Mouse (Mus musculus): ENCODE measurements around the gene Rab5c.
A peak's percentile ranks its signal among the peaks of the same experiment; 100 is the strongest.

Rab5c gene

DNA sequence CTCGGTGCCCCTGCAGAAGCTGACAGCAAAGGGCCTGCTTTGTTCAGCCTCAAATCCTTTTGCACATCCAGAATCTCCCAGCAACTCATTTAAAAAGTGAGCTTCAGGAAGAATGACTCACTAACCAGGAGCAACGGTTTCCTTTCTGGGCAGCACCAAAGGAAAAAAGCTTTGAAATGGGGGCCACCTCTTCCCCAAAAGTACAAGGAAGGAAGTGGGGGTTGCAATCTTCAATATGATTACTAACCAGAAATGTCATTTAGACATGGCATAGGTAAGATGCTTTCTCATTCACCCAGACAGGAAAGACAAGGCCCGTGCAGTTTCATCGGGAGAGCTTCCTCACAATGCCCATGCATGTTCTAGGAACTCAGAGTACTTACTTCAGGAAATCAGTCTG is 16.8 kb downstream of the Rab5c start:
- no peak for DNase-seq (ENCODE audit: low spot score)

DNA sequence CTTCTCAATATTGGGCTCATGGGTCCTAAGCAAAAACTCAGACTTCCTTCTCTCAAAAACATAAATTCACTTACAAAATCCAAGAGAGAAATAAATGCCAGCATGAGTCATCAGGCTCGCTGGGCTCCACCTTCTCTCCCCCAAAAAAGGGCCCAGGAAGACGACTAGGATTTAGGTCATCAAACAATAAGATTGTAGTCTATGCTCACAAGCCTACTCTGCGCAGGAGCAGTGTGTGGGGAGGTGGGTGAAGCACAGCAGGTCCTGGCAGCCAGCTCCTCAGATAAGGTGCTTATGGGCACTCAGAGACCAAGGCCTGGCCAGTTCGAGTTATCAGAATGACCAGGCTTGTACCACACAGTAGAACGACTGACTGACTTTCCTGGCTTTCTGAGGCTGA is 17.7 kb downstream of the Rab5c start:
- no peak for DNase-seq (ENCODE audit: low spot score)

DNA sequence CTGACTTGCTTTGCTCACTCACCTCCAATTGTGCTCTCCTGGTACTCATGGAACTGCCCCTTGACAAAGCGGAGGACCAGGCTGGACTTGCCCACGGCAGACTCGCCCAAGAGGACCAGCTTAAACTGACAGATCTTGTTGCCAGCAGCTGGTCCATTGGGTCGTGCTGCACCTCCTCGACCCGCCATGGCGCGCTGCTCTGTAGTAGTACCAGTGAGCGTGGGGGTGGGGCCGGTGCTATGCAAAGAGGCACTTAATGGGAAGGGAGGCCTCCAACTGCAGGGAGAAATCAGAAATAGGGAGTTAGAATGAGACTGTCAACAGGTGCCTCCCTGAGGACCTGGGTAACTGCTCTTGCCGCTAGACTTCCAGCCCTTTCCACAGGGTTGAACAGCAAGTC is 18.1 kb downstream of the Rab5c start:
- no peak for DNase-seq (ENCODE audit: low spot score)

- no peak for DNase-seq (ENCODE audit: low spot score)
Measured at GRCm38 (mm10) chr11:100719312-100719711, 18.7 kb downstream of the Rab5c start.

GRCm38 (mm10) chr11:100718866-100719265 is 19.1 kb downstream of the Rab5c start:
- no peak for DNase-seq (ENCODE audit: low spot score)

DNA sequence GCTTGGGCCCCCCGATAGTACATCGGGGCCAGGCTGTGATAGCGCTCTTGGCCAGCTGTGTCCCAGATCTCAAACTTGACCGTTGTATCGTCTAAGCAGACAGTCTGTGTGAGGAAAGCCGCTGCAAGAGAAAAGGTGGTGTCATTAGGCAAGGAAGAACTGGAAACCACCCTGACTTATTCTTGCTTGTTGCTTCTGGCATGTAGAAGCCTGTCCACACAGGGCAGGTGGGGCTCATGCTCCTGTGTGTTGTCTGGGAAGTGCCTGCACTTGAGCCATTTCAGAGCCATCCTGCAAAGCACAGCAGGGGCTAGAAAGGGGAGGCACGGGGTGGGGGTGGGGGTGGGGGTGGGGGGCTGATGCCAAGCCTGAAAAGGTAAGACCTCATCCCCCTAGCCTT is 19.6 kb downstream of the Rab5c start:
- no peak for DNase-seq (ENCODE audit: low spot score)

DNA sequence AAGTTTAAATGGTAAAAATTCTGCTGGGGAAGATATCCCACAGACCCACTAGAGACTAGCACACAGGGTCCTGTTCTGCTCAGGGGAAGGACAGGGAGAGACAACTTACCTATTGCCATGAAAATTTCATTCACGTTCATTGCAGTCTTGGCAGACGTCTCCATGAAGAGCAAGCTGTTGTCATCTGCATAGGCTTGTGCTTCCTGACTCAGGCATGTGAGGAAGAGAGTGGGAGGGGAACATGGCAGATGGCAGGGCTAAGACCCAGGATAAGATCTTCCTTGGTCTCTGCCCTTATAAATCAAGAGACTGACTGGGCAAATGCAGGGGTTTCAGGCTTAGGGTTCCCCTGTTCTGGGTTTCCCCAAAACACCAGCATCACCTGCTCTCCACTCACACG is 21.4 kb downstream of the Rab5c start:
- no peak for DNase-seq (ENCODE audit: low spot score)

GRCm38 (mm10) chr11:100714948-100715347 is 23.1 kb downstream of the Rab5c start:
- DNase-seq (ENCODE audit: low spot score) = no peak

DNA sequence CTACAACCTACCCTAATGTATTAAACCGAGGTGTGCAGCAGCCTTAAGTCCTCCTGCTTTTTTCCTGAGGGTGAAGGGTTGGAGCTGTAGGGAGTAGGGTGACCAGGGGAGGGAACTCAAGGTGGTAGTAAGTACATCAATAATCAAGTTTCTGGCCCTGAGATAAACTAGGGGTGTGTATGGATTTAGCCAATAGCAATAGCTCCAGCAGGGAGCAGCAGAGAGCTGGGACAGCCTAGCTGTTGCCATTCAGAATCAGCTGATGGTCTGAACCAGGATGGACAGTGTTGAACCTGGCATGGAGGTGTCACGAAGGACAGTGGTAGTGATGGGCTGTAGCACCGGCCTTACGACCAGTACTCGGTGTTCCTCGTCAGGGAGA is 23.5 kb downstream of the Rab5c start:
- peak; percentile 90 for DNase-seq (ENCODE audit: low spot score)

DNA sequence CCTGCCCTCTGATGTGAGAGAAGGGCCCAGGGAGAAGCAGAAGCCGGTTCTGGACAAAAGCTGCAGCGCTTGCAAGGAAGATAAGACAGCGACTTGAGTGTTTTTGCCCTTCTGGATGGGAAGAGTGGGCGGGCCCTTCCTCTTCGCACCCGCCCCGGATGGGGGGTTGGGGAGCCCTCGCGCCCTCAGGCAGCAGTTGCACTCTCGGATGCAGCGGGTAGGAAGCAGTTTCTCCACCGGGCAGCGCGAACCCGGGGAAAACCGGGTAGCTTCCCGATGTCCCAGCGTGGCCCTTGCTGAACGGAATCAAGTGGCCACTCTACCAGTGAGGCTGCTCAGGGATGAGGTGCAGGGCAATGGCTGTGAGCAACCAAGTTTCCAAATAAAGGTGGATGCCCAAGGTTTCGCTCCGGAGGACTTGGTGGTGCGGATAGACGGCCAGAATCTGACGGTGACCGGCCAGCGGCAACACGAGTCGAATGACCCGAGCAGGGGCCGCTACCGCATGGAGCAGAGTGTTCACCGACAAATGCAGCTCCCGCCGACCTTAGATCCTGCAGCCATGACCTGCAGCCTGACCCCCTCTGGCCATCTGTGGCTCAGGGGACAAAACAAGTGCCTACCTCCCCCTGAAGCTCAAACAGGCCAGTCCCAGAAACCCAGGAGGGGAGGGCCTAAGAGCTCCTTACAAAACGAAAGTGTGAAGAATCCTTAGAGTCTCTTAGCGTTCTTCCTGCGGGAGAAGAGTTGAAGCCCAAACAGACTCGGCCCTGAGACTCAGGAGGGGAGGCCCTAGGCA is 24.1 kb downstream of the Rab5c start, which contains the start of gene Hspb9:
Gene Hspb9 (plus strand): TSS at position 116 of the 799 bp plus-strand sequence.
- DNase-seq (ENCODE audit: low spot score) = peak; percentile 38

GRCm38 (mm10) chr11:100713174-100713573 is 24.8 kb downstream of the Rab5c start:
- DNase-seq (ENCODE audit: low spot score) = no peak

DNA sequence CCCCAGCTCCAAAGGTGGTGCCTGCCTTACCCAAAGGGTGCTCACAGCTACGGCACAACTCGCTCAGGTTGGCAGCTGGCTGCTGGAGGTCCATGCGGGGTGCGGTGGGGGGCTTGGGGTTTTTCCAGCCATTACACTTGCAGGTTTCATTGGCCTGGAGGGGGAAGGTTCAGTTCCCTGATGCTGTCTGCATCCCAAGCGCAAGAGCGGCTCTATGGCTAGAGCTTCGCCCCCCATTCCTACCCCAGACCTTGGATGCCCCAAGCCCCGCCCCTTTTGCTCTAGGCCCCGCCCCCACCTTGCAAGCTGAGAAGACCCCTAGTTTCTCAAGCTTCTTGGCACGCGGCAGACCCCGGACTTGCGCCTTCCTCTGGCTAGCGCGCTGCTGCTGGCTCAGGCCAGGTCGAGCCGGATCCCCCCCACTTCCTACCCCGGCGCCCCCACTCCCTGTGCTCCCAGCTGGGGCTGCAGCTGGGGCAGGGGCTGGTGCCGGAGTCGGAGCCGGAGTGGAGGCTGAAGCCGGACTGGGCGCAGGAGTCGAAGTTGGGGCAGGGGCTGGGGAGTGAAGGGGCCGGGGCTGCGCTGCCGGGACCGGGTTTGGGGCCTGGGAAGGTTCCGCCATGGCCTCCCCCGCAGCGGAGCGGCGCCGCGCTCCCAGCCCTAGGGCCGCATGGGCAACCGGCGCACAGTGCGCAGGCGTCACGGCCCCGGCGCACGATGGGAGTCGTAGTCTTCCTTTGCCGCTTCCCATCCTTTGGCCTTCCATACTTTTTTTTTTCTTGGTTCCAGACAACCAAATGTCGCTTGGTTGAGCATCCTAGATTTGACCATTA is 26.0 kb downstream of the Rab5c start, which contains the start of gene Kat2a:
Gene Kat2a (minus strand): TSS at position 683 of the 833 bp plus-strand sequence.
- peak; percentile 89 for DNase-seq (ENCODE audit: low spot score)

- DNase-seq (ENCODE audit: low spot score) = no peak
Measured at GRCm38 (mm10) chr11:100710977-100711376, 27.0 kb downstream of the Rab5c start.

DNA sequence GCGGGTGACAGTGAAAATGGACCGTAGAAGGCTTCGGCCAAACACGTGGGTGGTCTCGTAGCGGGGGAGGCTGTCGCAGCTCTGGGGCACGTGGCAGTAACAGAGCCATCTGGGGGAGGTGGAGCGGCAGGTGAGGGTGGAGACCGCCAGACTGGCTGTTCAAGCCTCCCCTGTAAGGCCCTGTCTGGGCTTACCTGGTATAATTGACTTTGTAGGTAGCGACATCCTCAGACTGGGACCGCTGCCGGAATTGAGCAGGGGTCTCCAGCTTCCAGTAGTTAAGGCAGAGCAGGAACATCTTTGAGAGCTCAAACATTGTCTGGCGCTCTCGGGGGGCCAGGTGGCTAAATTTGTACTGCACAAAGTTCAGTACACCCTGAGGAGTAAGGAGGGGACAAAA is 27.5 kb downstream of the Rab5c start:
- DNase-seq (ENCODE audit: low spot score) = no peak

DNA sequence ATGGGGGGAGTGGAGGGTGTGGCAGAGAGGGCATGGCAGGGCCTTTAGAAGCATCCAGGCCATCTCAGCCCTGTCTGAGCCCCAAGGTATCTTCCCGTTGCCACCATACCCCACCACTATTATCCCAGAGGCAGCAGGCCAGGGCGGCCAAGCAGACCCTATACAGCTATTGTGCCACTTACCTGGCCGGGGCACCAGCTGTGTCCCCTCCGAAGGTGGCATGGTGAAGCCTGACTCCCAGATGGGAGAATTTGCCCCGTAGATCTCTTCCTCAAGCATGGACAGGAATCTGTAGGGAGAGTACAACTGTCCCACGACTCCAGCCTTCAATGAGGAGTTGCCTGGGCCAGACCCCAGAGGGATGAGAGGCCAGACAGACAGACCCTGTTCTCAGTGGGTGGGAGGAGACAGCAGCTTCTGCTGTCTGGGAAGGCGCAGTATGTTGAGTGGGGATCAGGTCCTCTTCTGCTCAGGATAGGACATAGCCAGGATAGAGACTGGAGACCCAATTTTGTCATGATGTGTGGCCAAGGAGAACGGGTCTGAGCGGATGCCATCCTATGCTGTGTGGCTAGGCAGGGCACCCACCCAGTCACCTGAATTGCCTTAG is 28.7 kb downstream of the Rab5c start:
- no peak for DNase-seq (ENCODE audit: low spot score)

DNA sequence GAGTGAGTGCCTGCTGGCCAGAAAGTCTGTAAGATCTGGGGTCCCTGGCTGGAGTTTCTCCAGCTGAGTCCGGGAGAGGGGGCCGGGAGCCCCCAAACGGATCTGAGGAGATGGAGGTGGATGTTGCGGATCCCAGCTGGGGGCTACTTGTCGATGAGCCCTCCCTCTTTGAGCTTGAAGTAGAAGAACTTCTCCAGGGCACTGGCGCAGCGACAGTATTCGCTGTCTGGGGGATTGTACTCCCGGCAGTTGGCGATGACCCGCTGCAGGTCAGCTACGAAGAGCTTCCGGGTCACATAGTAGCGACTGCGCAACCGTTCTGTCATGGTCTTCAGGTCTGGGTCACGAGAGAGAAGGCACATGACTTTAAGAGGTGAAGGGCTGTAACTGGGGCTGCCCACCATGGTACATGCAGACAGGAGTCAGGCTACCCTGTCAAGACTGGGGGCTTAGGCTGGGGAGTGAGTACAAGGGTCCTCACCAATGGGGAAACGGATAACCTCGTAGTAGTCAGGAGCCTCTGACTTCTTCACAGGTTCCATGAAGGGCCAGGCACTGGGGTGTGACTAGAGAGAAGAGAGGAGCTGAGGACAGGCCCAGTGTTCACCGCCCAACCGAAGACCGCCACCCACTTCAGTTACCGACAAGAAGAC is 32.8 kb downstream of the Rab5c start:
- no peak for DNase-seq (ENCODE audit: low spot score)

- DNase-seq (ENCODE audit: low spot score) = no peak
Measured at GRCm38 (mm10) chr11:100703851-100704531, 34.0 kb downstream of the Rab5c start, which contains the start of gene Dhx58. Dhx58 (minus strand) TSS chr11:100704271.

- DNase-seq (ENCODE audit: low spot score) = no peak
Measured at GRCm38 (mm10) chr11:100703366-100703765, 34.6 kb downstream of the Rab5c start.

- DNase-seq (ENCODE audit: low spot score) = no peak
Measured at GRCm38 (mm10) chr11:100702906-100703305, 35.1 kb downstream of the Rab5c start.

DNA sequence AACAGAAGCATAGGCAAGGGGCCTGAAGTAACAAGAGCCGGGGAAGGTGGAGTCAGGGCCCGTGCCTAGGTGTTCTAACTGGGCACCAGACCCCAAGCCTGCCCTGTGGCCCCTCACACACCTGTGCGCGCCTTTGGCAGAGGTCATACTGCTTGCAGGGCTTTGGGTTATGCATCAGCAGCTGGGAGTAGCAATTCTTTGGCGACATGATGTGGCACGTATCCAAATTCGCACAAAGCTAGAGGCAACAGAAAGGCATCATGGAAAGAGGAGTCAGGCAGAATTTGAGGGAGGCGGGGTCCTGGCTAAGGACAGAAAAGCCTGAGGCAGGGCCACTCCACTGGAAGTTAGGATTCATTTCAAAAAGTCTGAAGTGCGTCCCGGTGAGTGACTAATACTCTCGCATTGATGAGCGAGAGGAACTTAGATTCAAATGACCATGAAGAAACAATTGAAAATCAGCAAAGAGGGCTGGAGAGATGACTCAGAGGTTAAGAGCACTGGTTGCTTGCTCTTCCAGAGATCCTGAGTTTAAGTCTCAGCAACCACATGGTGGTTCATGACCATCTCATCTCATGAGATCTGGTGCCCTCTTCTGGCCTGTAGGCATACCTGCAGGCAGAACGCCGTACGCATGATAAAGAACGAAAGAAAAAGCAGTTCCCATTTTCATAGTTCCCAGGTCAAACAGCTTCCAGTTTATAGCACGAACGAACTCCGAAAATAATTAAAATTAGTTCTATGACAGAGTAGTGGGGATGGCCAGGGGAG is 35.7 kb downstream of the Rab5c start:
- peak; percentile 86 for DNase-seq (ENCODE audit: low spot score)

- no peak for DNase-seq (ENCODE audit: low spot score)
Measured at GRCm38 (mm10) chr11:100701301-100701700, 36.7 kb downstream of the Rab5c start.
